Mouse (Mus musculus) neutrophil, adult 5-6 weeks (primary cell): ENCODE results near the gene Pnpla3. TPM values are rescaled to one million over a fixed set of nuclear protein-coding genes. Genes with fewer than 3 reads are reported as not detected.
"Not testable (repeated sequence)": the region's sequence is repeated elsewhere in the genome, so short reads cannot be mapped to it uniquely, and the experiment has no call there.

Source experiments
- ATAC-seq: fragments of 151-379, 151-347 bp; 2 replicates; pipeline ENCODE4 v1.8.0; 2017; ENCODE audit warnings: mild to moderate bottlenecking, moderate TSS enrichment; ENCODE audit not compliant: insufficient number of reproducible peaks, poor library complexity, low FRiP score, severe bottlenecking; ENCODE audit errors: extremely low read depth
- total RNA-seq: library from RNA; stranded (forward); fragments of 200-1000 nt; gene quantifications from 2 replicates; pipeline ENCODE4 v1.2.3, GENCODE M21; 2017

Gene Pnpla3
- not detected in 2 replicates for total RNA-seq

- no peak for ATAC-seq
Measured at GRCm38 (mm10) chr15:84167600-84167999, at the start of gene Pnpla3. TSS of gene Pnpla3 (plus strand) at chr15:84167837.

- ATAC-seq: no peak
Measured at GRCm38 (mm10) chr15:84120612-84121011, 47.0 kb upstream of the Pnpla3 start.

- ATAC-seq: no peak
Measured at GRCm38 (mm10) chr15:84121036-84121435, 46.6 kb upstream of the Pnpla3 start.

- no peak for ATAC-seq
Measured at GRCm38 (mm10) chr15:84123075-84123474, 44.6 kb upstream of the Pnpla3 start, which contains the start of gene Pnpla5. TSS of gene Pnpla5 (minus strand) at chr15:84123175.

- ATAC-seq: no peak
Measured at GRCm38 (mm10) chr15:84124086-84124485, 43.6 kb upstream of the Pnpla3 start.

- no peak for ATAC-seq
Measured at GRCm38 (mm10) chr15:84126447-84126846, 41.2 kb upstream of the Pnpla3 start.

GRCm38 (mm10) chr15:84126871-84127270 lies 40.8 kb upstream of the Pnpla3 start:
- ATAC-seq: peak; percentile 34; the same call in 1 of the 2 replicates

- no peak for ATAC-seq
Measured at GRCm38 (mm10) chr15:84131096-84131786, 36.4 kb upstream of the Pnpla3 start.

GRCm38 (mm10) chr15:84131971-84132370 lies 35.7 kb upstream of the Pnpla3 start:
- ATAC-seq: no peak

GRCm38 (mm10) chr15:84133440-84133839 lies 34.2 kb upstream of the Pnpla3 start:
- ATAC-seq: no peak

GRCm38 (mm10) chr15:84135472-84135871 lies 32.2 kb upstream of the Pnpla3 start:
- no peak for ATAC-seq

- ATAC-seq: no peak
Measured at GRCm38 (mm10) chr15:84136473-84137415, 30.9 kb upstream of the Pnpla3 start.

- ATAC-seq: no peak
Measured at GRCm38 (mm10) chr15:84139592-84140005, 28.0 kb upstream of the Pnpla3 start.

- no peak for ATAC-seq
Measured at GRCm38 (mm10) chr15:84140109-84140508, 27.5 kb upstream of the Pnpla3 start.

GRCm38 (mm10) chr15:84140929-84141328 lies 26.7 kb upstream of the Pnpla3 start:
- no peak for ATAC-seq

- no peak for ATAC-seq
Measured at GRCm38 (mm10) chr15:84156158-84156557, 11.5 kb upstream of the Pnpla3 start.

GRCm38 (mm10) chr15:84157530-84157929 lies 10.1 kb upstream of the Pnpla3 start:
- ATAC-seq: not testable (repeated sequence)

GRCm38 (mm10) chr15:84161871-84162270 lies 5.8 kb upstream of the Pnpla3 start:
- ATAC-seq: no peak

GRCm38 (mm10) chr15:84166818-84167217 lies 819 bp upstream of the Pnpla3 start:
- ATAC-seq: no peak
